Mouse (Mus musculus) liver, postnatal 0 days (tissue): ENCODE results near the gene Ero1l.

ENCODE experiments used
- CTCF ChIP-seq: sonication (generic); IDR thresholded peaks from 2 replicates; pipeline ENCODE4 v1.5.1; 2016; ENCODE audit warnings: antibody characterized with exemption, low read depth
- EP300 ChIP-seq: IDR thresholded peaks from 2 replicates; pipeline ENCODE4 v1.6.1; 2016; ENCODE audit warnings: antibody characterized with exemption, low read depth, mild to moderate bottlenecking

- TF ChIP-seq EP300: peak; percentile 75; the same call in 1 of the 2 replicates
- no peak for TF ChIP-seq CTCF
Observed at GRCm38 (mm10) chr14:45319237-45319610, 653 bp upstream of the Ero1l start.
